Mouse (Mus musculus): Measurements from ENCODE around the gene Tdg.

The Tdg gene

GRCm38 (mm10) chr10:82662267-82662990 lies 32.8 kb downstream of the Tdg start:
- DNase-seq (ENCODE audit: low spot score in 2 of 2) = peak in 1 of 2 experiments; percentile 18

- no peak for DNase-seq (ENCODE audit: low spot score in 2 of 2)
These were observed 33.7 kb downstream of the Tdg start for GRCm38 (mm10) chr10:82663289-82663688.

GRCm38 (mm10) chr10:82665951-82666350 lies 36.3 kb downstream of the Tdg start:
- no peak for DNase-seq (ENCODE audit: low spot score in 2 of 2)

- DNase-seq (ENCODE audit: low spot score in 2 of 2) = peak; percentile 79 to 81
These were observed 37.0 kb downstream of the Tdg start for GRCm38 (mm10) chr10:82666436-82667234.

- DNase-seq (ENCODE audit: low spot score in 2 of 2) = no peak
These were observed 40.6 kb downstream of the Tdg start for GRCm38 (mm10) chr10:82670205-82670604.

GRCm38 (mm10) chr10:82676949-82677348 lies 47.3 kb downstream of the Tdg start:
- DNase-seq (ENCODE audit: low spot score in 2 of 2) = no peak

- DNase-seq (ENCODE audit: low spot score in 2 of 2) = peak in 1 of 2 experiments; percentile 46
These were observed 51.1 kb downstream of the Tdg start for GRCm38 (mm10) chr10:82680769-82681168.

- DNase-seq (ENCODE audit: low spot score in 2 of 2) = no peak
These were observed 52.0 kb downstream of the Tdg start for GRCm38 (mm10) chr10:82681639-82682038.

GRCm38 (mm10) chr10:82685440-82685839 lies 55.8 kb downstream of the Tdg start:
- no peak for DNase-seq (ENCODE audit: low spot score in 2 of 2)

- no peak for DNase-seq (ENCODE audit: low spot score in 2 of 2)
These were observed 60.1 kb downstream of the Tdg start for GRCm38 (mm10) chr10:82689681-82690211.

- DNase-seq (ENCODE audit: low spot score in 2 of 2) = no peak
These were observed 60.9 kb downstream of the Tdg start, which contains the start of gene Glt8d2 for GRCm38 (mm10) chr10:82690494-82690893. Gene Glt8d2 (minus strand): TSS chr10:82690650.

GRCm38 (mm10) chr10:82695956-82696355 lies 66.3 kb downstream of the Tdg start, which contains the start of gene Hcfc2:
Gene Hcfc2 (plus strand): TSS chr10:82696160.
- no peak for DNase-seq (ENCODE audit: low spot score in 2 of 2)

GRCm38 (mm10) chr10:82696453-82697079 lies 66.9 kb downstream of the Tdg start:
- DNase-seq (ENCODE audit: low spot score in 2 of 2) = no peak

GRCm38 (mm10) chr10:82697305-82697898 lies 67.8 kb downstream of the Tdg start:
- no peak for DNase-seq (ENCODE audit: low spot score in 2 of 2)

- DNase-seq (ENCODE audit: low spot score in 2 of 2) = peak; percentile 76 to 87
These were observed 69.2 kb downstream of the Tdg start for GRCm38 (mm10) chr10:82698712-82699261.

GRCm38 (mm10) chr10:82699296-82699941 lies 69.8 kb downstream of the Tdg start:
- peak in 1 of 2 experiments; percentile 20 for DNase-seq (ENCODE audit: low spot score in 2 of 2)

All from frontal cortex, postnatal 10 days (tissue).